Mouse (Mus musculus) embryonic facial prominence, embryonic 15.5 days (tissue): ENCODE measurements around the gene Iqsec3. TPM values are rescaled to one million over a fixed set of nuclear protein-coding genes. Genes with fewer than 3 reads are reported as not detected.

ENCODE experiments used
- ATAC-seq: fragments of 200-750 bp; cut with Nextera tagmentation; 2 replicates; pipeline ENCODE4 v1.8.0; 2017; ENCODE audit warnings: low read depth, moderate TSS enrichment; ENCODE audit not compliant: insufficient number of reproducible peaks, low FRiP score, low TSS enrichment
- H3K27ac ChIP-seq: fragments of 300-500 bp; sonication (generic); replicated peaks from 2 replicates; pipeline ENCODE4 v1.5.1; 2015; ENCODE audit warnings: mild to moderate bottlenecking, inconsistent platforms
- H3K27me3 ChIP-seq: fragments of 300-500 bp; sonication (generic); 2 replicates; pipeline ENCODE4 v1.6.1; 2015; ENCODE audit warnings: inconsistent platforms
- H3K36me3 ChIP-seq: fragments of 300-500 bp; sonication (generic); 2 replicates; pipeline ENCODE4 v1.6.1; 2015; ENCODE audit warnings: mild to moderate bottlenecking, inconsistent platforms
- H3K4me1 ChIP-seq: fragments of 300-500 bp; sonication (generic); 2 replicates; pipeline ENCODE4 v1.6.1; 2015; ENCODE audit warnings: inconsistent platforms
- H3K4me2 ChIP-seq: fragments of 300-500 bp; sonication (generic); replicated peaks from 2 replicates; pipeline ENCODE4 v1.6.1; 2015; ENCODE audit warnings: mild to moderate bottlenecking, inconsistent platforms
- H3K4me3 ChIP-seq: fragments of 300-500 bp; sonication (generic); replicated peaks from 2 replicates; pipeline ENCODE4 v1.5.1; 2015; ENCODE audit warnings: mild to moderate bottlenecking, inconsistent platforms
- H3K9ac ChIP-seq: fragments of 300-500 bp; sonication (generic); 2 replicates; pipeline ENCODE4 v1.6.1; 2015; ENCODE audit warnings: inconsistent platforms
- H3K9me3 ChIP-seq: fragments of 300-500 bp; sonication (generic); replicated peaks from 2 replicates; pipeline ENCODE4 v1.6.1; 2016; ENCODE audit warnings: inconsistent platforms
- WGBS: fragments of 180-500 bp; shearing (Covaris S2); methylation state at CpG from one replicate; pipeline ENCODE4 v1.1.7; 2015; 5-methylcytosine and 5-hydroxymethylcytosine counted together
- polyA plus RNA-seq: library from polyadenylated mRNA; unstranded; fragments of >200 nt; fragmentation: Nextera tagmentation; extraction: Ambion mirVana; gene quantifications from 2 replicates; pipeline ENCODE4 v1.2.1, GENCODE M21; 2015

Iqsec3 gene
- polyA plus RNA-seq = 0.27 and 0.34 TPM in 2 replicates

DNA sequence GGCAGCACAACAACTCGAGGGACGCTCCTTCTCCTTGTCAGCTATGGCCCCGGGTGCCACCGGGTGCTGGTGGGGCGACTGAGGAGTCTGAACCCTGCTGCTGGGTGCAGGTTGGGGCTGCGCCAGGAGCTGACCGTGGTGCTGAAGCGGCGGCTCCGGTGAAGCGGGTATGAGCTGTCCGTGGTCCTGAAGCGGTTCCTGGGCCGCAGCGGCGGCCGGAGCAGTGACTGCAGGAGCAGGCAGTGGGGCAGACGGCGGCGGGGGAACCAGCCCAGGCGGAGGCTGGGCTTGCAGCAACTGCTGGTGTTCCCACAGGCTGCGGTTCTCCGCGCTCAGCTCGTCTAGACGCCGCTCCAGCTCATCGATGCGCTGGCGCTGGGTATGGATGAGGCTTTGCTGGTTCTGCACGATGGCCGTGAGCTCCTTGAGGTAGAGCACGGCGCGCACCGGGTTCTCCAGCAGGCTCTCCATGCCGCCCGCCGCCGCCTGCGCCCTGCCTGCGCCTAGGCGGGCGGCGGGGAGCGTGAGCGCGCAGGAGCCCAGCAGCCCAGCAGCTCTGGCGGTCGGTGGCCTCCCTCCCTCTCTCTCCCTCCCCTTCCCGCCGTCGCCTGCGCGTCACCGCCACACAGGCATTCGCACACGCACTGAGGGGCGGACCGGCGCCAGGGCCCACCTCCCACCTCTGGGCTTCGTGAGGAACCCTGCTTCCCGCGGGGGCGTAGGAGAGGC, at the start of gene Iqsec3:
Gene Iqsec3, minus strand, starts transcription at position 586 of the 729 bp plus-strand sequence.
- peak within 1 kb of the TSS; percentile 33 for H3K4me3 ChIP-seq

DNA sequence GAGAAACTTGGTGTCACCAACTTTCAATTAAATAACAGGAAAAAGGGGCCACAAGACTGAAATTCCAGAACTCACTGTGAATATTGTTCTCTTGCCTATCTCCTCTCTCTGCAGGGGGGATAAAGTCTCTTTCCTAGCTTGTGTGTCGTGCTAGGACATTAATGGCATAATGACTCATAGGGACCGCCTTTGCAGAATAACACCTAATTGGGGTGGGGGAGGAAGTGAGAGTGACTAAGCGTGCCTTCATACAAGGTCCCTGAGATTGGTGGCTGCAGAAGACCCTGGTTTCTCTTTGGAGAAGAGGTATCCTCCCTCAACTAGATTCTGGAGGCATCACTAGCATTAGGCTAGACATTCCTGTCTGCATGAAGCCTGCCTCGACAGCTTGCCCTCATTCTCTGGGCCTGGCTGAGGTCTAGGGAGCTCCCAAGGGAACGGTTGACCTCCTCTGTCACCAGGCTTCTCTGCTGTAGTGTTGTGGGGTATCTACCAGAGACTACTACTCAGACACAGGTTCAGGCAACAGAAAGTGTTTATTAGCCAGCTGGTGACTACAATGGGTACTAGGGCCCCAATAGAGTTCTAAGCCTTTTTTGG, 48.7 kb upstream of the Iqsec3 start:
- Histone ChIP-seq H3K9me3 (no peaks in the 10 kb centered on the region), H3K4me1 (no peaks in the 10 kb centered on the region), H3K4me3 (no peak overlapping the region), H3K27me3 (no peaks in the 10 kb centered on the region), H3K4me2 (no peak overlapping the region), H3K36me3 (no peaks in the 10 kb centered on the region), H3K27ac (no peak overlapping the region), H3K9ac (no peak overlapping the region)
- 73% methylated on average over 5 of the region's 5 CpGs for WGBS
- ATAC-seq = no peak

More for the DNA sequence above, at the start of gene Iqsec3:
- peaks cover 11% of the 10 kb centered on the region for H3K4me1 ChIP-seq
- H3K36me3 ChIP-seq = no peaks in the 10 kb centered on the region
- ATAC-seq = peak; percentile 89
- no peak within 1 kb of the TSS for H3K9ac ChIP-seq
- H3K9me3 ChIP-seq = no peaks in the 10 kb centered on the region
- WGBS = under 1% methylated on average over 64 of the region's 65 CpGs
- peaks cover 43% of the 10 kb centered on the region for H3K27me3 ChIP-seq
- H3K27ac ChIP-seq = no peak within 1 kb of the TSS
- peak within 1 kb of the TSS; percentile 64 for H3K4me2 ChIP-seq

DNA sequence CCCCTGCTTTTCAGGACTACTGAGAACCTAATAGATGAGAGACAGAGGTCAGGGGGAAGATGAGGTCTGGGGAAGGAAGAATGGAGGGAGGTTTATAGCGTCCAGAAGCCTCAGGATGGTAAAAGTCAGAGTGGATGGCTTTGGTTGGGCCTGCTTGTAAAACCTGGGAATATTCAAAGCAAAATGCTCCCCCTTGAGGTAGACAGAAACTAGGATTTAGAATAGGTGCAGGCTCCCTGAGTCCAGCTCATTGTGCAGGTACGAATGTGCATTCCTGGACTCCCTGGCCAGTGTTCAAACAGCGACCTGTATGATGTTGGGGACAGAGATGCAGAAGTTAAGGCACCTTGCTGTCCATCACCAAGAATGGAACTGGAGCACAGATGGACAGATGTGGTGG, 47.6 kb upstream of the Iqsec3 start:
- 68% methylated on average over 3 of the region's 3 CpGs for WGBS
- no peak for ATAC-seq

DNA sequence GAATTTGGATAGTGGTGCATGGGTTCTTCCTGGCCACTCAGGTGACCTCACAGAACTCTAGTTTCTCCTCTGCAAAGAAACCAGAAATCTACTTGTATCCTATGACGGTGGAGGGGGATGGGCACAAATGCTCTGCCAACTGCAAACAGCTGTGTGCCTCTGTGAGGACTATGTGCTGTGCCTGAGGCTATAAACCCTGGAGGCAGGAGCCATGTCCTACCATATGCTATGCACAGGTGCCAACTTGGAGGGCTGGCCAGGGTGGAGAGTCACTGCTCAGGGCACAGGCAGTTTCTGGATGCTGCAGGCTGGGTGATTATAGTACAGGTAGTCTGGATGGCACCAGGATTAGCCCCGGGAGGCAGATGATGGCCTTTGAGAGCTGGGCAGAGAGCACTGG, 46.4 kb upstream of the Iqsec3 start:
- Histone ChIP-seq H3K4me3 (no peak overlapping the region), H3K9ac (no peak overlapping the region), H3K27me3 (no peaks in the 10 kb centered on the region), H3K36me3 (no peaks in the 10 kb centered on the region), H3K4me1 (no peaks in the 10 kb centered on the region), H3K27ac (no peak overlapping the region), H3K4me2 (no peak overlapping the region), H3K9me3 (no peaks in the 10 kb centered on the region)
- no peak for ATAC-seq
- WGBS = 59% methylated on average over 2 of the region's 2 CpGs

More for the DNA sequence above, 47.6 kb upstream of the Iqsec3 start:
- Histone ChIP-seq H3K9ac (no peak overlapping the region), H3K27me3 (no peaks in the 10 kb centered on the region), H3K9me3 (no peaks in the 10 kb centered on the region), H3K4me3 (no peak overlapping the region), H3K36me3 (no peaks in the 10 kb centered on the region), H3K4me1 (no peaks in the 10 kb centered on the region), H3K4me2 (no peak overlapping the region), H3K27ac (no peak overlapping the region)

DNA sequence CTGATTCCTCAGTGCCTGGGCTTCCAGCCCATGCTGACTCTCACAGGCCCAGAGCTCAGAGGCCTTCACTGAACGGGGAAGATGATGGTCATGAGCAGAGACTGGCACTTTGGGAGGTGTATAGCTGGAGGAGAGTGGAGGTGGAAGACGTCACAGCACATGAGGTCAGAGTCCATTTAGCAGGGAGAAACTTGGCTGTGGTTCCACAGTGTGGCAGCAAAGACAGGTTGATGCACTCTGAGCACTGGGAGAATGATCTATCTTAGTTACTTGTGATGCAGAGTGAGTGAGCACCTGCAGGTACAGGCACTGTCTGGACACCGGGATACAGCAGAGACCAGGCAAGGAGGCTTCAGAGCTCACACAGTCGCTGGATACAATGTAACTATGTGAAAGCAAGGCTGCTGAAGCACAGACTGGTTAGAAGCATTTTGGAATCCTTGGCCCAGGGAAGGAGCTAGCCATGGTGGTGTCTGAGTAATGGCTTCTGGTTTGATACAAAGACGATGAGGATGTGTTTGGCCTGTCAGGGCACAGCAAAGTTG, 45.9 kb upstream of the Iqsec3 start:
- Histone ChIP-seq H3K27me3 (no peaks in the 10 kb centered on the region), H3K4me3 (no peak overlapping the region), H3K9ac (no peak overlapping the region), H3K4me1 (no peaks in the 10 kb centered on the region), H3K4me2 (no peak overlapping the region), H3K27ac (no peak overlapping the region), H3K9me3 (no peaks in the 10 kb centered on the region), H3K36me3 (no peaks in the 10 kb centered on the region)
- WGBS = 75% methylated on average over 5 of the region's 5 CpGs
- no peak for ATAC-seq

DNA sequence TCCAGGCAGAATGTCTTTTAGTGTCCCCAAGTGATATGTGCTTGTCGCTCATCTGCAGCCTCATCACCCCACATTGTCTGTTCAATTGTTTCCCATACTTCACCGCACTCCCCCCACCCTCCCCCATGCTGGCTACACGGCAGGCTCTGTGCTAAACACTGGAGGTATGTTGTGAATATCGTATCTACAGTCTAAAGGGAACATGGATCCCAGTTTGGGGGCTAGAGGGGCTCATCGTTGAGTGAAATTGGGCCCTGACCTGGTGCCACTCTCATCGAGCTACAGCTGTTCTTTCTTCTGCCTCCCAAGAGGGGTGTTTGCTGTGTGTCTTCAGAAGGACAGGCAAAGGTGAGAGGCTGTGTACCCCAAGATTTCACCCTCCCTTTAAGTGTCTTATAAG, 44.2 kb upstream of the Iqsec3 start:
- ATAC-seq = no peak
- no peaks in the 10 kb centered on the region for H3K9me3 ChIP-seq
- H3K4me2 ChIP-seq = no peak overlapping the region
- H3K27me3 ChIP-seq = no peaks in the 10 kb centered on the region
- H3K4me1 ChIP-seq = no peaks in the 10 kb centered on the region
- WGBS = 81% methylated on average over 6 of the region's 6 CpGs
- H3K36me3 ChIP-seq = no peaks in the 10 kb centered on the region
- H3K4me3 ChIP-seq = no peak overlapping the region
- H3K27ac ChIP-seq = no peak overlapping the region
- no peak overlapping the region for H3K9ac ChIP-seq

DNA sequence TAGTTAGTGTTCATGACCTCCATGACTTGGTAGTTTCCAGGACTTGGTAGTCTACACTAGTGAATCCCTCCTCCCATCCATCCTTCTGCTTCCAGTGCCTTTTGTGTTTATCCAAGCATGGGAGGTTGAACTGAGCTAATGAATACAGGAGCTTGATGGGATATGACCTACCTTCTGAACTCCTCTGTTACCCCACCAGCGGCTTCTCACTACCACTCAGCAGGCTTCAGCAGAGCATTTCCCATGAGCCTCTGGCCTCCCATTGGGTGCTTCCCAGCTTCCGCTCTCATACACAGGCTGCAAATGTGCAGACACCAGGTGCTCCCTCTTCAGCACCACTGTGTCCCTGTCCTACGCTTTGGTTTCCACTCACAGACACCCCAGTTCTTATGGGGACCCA, 36.9 kb upstream of the Iqsec3 start:
- Histone ChIP-seq H3K9ac (no peak overlapping the region), H3K4me1 (no peaks in the 10 kb centered on the region), H3K4me2 (no peak overlapping the region), H3K36me3 (no peaks in the 10 kb centered on the region), H3K27me3 (no peaks in the 10 kb centered on the region), H3K4me3 (no peak overlapping the region), H3K9me3 (no peaks in the 10 kb centered on the region), H3K27ac (no peak overlapping the region)
- ATAC-seq = no peak
- WGBS = 91% methylated on average over 3 of the region's 3 CpGs

DNA sequence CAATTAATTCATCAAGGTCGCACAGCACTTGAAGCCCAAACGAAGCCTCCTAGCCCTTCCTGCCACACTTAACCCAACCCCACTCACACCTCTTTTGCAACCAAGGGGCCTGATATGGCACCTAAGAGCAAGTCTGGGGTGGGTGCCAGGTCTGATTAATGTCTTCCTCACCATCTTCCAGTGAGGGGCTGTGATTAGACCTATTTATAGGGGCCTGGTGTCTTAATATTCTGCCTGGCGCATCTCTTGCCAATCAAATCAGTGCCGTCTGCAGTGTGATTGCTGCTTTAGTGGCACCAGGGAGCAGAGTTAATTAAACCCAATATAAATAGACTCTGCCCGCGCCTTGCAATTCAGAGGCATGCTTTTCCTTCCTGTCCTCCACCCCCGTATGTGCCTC, 36.4 kb upstream of the Iqsec3 start:
- Histone ChIP-seq H3K4me1 (no peaks in the 10 kb centered on the region), H3K4me3 (no peak overlapping the region), H3K27me3 (no peaks in the 10 kb centered on the region), H3K36me3 (no peaks in the 10 kb centered on the region), H3K9me3 (no peaks in the 10 kb centered on the region), H3K9ac (no peak overlapping the region), H3K27ac (no peak overlapping the region), H3K4me2 (no peak overlapping the region)
- no peak for ATAC-seq
- 79% methylated on average over 7 of the region's 7 CpGs for WGBS

DNA sequence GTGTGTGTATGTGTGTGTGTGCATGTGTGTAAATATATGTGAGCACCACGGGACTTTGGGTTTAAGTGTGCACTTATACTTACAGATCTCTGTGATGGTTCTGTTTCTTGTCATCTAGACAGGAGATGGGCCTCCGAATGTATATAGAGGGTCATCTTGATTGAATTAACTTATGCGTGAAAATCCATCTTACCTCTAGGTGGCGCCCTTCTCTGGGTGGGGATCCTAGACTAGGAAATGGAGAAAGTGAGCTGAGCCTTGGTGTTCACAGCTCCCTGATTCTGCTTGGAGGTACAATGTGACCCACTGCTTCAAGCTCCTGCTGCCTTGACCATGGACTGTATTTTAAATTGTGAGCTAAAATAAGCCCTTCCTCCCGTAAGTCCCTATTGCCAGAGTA, 34.8 kb upstream of the Iqsec3 start:
- Histone ChIP-seq H3K36me3 (no peaks in the 10 kb centered on the region), H3K27me3 (no peaks in the 10 kb centered on the region), H3K4me1 (no peaks in the 10 kb centered on the region), H3K9ac (no peak overlapping the region), H3K4me3 (no peak overlapping the region), H3K4me2 (no peak overlapping the region), H3K27ac (no peak overlapping the region), H3K9me3 (no peaks in the 10 kb centered on the region)
- no peak for ATAC-seq
- 61% methylated on average over 5 of the region's 5 CpGs for WGBS

DNA sequence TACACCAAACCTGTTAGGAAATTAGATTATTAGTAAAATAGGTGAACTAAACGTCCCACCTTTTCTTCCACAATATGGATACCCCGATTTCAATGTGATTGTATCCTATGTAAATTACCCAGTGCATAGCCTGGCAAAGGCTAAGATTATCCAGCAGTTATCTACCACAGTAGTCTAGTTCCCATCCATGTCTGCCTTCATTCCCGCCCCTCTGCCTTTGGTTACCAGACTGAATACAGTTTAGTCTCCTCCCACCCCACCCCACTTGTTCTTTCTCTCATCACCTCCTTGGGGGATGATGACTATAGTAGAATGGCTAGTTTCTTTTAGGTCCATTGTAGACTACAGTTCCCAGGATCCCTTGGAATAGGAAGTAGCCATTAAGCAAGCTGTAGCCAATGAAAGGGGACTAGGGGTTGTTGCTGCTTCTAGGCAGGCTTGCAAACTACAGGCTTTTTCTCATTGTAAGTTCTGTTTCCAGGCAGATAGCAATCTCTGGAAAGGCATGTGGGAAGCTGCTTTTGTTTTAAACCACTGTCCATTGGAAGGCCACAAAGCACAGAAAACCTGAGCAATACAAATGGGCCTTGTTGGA, 27.7 kb upstream of the Iqsec3 start:
- no peak for ATAC-seq
- Histone ChIP-seq H3K4me2 (no peak overlapping the region), H3K4me1 (no peaks in the 10 kb centered on the region), H3K36me3 (no peaks in the 10 kb centered on the region), H3K9ac (no peak overlapping the region), H3K27ac (no peak overlapping the region), H3K27me3 (no peaks in the 10 kb centered on the region), H3K9me3 (no peaks in the 10 kb centered on the region), H3K4me3 (no peak overlapping the region)
- WGBS = 67% methylated on average over 3 of the region's 3 CpGs

DNA sequence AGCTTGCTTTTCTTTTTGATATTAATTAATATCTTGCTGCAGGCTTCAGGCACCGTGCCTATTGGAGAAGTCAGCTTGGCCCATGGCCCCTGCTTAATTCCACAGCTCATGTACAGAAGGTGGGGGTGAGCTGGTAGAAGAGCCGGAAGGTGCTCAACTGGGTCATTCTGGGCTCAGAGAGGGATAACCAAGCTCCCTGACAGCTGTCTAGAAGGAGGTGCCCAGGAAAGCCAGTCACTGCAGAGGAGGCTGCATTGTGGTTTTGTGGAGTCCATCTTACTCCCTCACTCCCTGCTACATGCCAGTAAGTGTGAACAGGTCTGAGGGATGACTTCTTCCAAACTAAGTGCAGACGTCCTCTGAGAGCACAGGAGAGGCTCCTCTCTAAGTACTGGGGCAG, 26.4 kb upstream of the Iqsec3 start:
- Histone ChIP-seq H3K27ac (no peak overlapping the region), H3K4me2 (no peak overlapping the region), H3K9me3 (no peaks in the 10 kb centered on the region), H3K36me3 (no peaks in the 10 kb centered on the region), H3K4me1 (no peaks in the 10 kb centered on the region), H3K4me3 (no peak overlapping the region), H3K27me3 (no peaks in the 10 kb centered on the region), H3K9ac (no peak overlapping the region)
- no peak for ATAC-seq
- 70% methylated on average over 3 of the region's 3 CpGs for WGBS
